In genomic region chr19:9954055-9954810, GRCm38 (mm10) we compare ENCODE assay signal across 8 mouse cellular contexts. TPM values are rescaled to one million over a fixed set of nuclear protein-coding genes. Genes with fewer than 3 reads are reported as not detected.
DNase-seq lines count a peak whose midpoint lies in the region; ATAC-seq and TF ChIP-seq lines count a peak whose summit lies in the region.

No protein-coding gene starts in this region.

- H3K4me3 ChIP-seq in left cerebral cortex, adult 2 months: no peak overlapping the region

- DNase-seq in adrenal gland, postnatal 10 days: peak; percentile 88
- peak; percentile 86 for DNase-seq in gastrocnemius, postnatal 14 days
- peak; percentile 25 for DNase-seq in induced T-regulatory cell, adult 2 months (ENCODE audit: low read depth)
- peak in 1 of 2 experiments; percentile 57 for DNase-seq in left cerebral cortex, adult 2 months (ENCODE audit: extremely low spot score in 1 of 2, low spot score in 2 of 2)
- peak; percentile 91 for DNase-seq in lung, postnatal 25 days (ENCODE audit: low spot score)
- peak; percentile 72 to 76 for DNase-seq in right cerebral cortex, postnatal 10 days (ENCODE audit: low spot score in 2 of 2)
- DNase-seq in B cell, adult 2 months: no peak

- no peak; the same call in 1 of the 2 replicates for TF ChIP-seq CTCF in left cerebral cortex, adult 2 months (IDR thresholded peaks at IDR 0.05)

- peak; percentile 73 for ATAC-seq in common myeloid progenitor, adult 5-6 weeks (replicated peaks; ENCODE audit: low read depth, poor library complexity, severe bottlenecking)

- H3K27ac ChIP-seq in left cerebral cortex, adult 2 months: peak overlapping the region; percentile 90

- intact Hi-C loops in gastrocnemius, postnatal 14 days (cut with DNase I; ENCODE audit: low total_unique reads): no loop called here
- intact Hi-C loops in left cerebral cortex, adult 2 months (cut with DNase I): loop anchor here (2.0 kb wide), 1 partner anchor 25 kb away; no protein-coding TSS in a partner anchor

RNA-seq across cellular contexts. Expression of gene Fth1, which starts 26.2 kb away (rescaled TPM):
- 1,000 to 10,000 TPM; 2,032 to 2,040 TPM for total RNA-seq in adrenal gland, postnatal 10 days (2021)
- 695 and 890 TPM in 2 replicates for total RNA-seq in common myeloid progenitor, adult 5-6 weeks (2017)
- total RNA-seq in gastrocnemius, postnatal 14 days (2021): 1,000 to 10,000 TPM; 2,162 to 2,185 TPM
- 1,000 to 10,000 TPM; 2,213 to 2,341 TPM for total RNA-seq in left cerebral cortex, adult 2 months (2021)

RNA-seq across cellular contexts. Expression of gene Best1, which starts 47.2 kb away (rescaled TPM):
- under 1 TPM; 0.39 to 0.45 TPM for total RNA-seq in adrenal gland, postnatal 10 days (2021)
- total RNA-seq in common myeloid progenitor, adult 5-6 weeks (2017): not detected in 2 replicates
- under 1 TPM; 0.29 to 0.41 TPM for total RNA-seq in gastrocnemius, postnatal 14 days (2021)
- total RNA-seq in left cerebral cortex, adult 2 months (2021): under 1 TPM; 0.49 to 0.75 TPM

RNA-seq across cellular contexts. Expression of gene Rab3il1, which starts 47.2 kb away (rescaled TPM):
- total RNA-seq in adrenal gland, postnatal 10 days (2021): 10 to 100 TPM in 1 of 2 experiments, 1 to 10 TPM in 1; 10.0 to 15.0 TPM
- 8.1 and 8.8 TPM in 2 replicates for total RNA-seq in common myeloid progenitor, adult 5-6 weeks (2017)
- total RNA-seq in gastrocnemius, postnatal 14 days (2021): 10 to 100 TPM in 1 of 2 experiments, 1 to 10 TPM in 1; 7.4 to 11.6 TPM
- 1 to 10 TPM; 9.4 TPM for total RNA-seq in left cerebral cortex, adult 2 months (2021)

RNA-seq across cellular contexts. Expression of gene Incenp, which starts 54.9 kb away (rescaled TPM):
- 10 to 100 TPM; 25.4 to 42.4 TPM for total RNA-seq in adrenal gland, postnatal 10 days (2021)
- 76.5 and 149 TPM in 2 replicates for total RNA-seq in common myeloid progenitor, adult 5-6 weeks (2017)
- 1 to 10 TPM; 8.3 to 9.1 TPM for total RNA-seq in gastrocnemius, postnatal 14 days (2021)
- total RNA-seq in left cerebral cortex, adult 2 months (2021): 10 to 100 TPM; 28.1 to 28.3 TPM

Comparison
In these comparisons a context has a peak if more than half of its experiments do, and no peak if none do; other contexts are left out.
1. DNase-seq: peak in adrenal gland, postnatal 10 days (single experiment), gastrocnemius, postnatal 14 days (single experiment), induced T-regulatory cell, adult 2 months (single experiment), lung, postnatal 25 days (single experiment) and right cerebral cortex, postnatal 10 days (2 of 2); none in B cell, adult 2 months (0 of 2).